Mouse (Mus musculus) limb, embryonic 13.5 days (tissue): ENCODE data around the gene Sdf2. TPM values are rescaled to one million over a fixed set of nuclear protein-coding genes. Genes with fewer than 3 reads are reported as not detected.
A peak's percentile ranks its signal among the peaks of the same experiment; 100 is the strongest.

Source experiments
- ATAC-seq: fragments of 200-750 bp; cut with Nextera tagmentation; 2 replicates; pipeline ENCODE4 v1.8.0; 2017; ENCODE audit warnings: low read depth, moderate number of reproducible peaks, moderate TSS enrichment; ENCODE audit not compliant: low FRiP score
- H3K27ac ChIP-seq: fragments of 300-500 bp; sonication (generic); 2 replicates; pipeline ENCODE4 v1.5.1; 2015; ENCODE audit warnings: inconsistent platforms, mild to moderate bottlenecking, moderate library complexity
- H3K27me3 ChIP-seq: fragments of 300-500 bp; sonication (generic); 2 replicates; pipeline ENCODE4 v1.6.1; 2015; ENCODE audit warnings: mild to moderate bottlenecking, inconsistent platforms
- H3K36me3 ChIP-seq: fragments of 300-500 bp; sonication (generic); 2 replicates; pipeline ENCODE4 v1.6.1; 2015; ENCODE audit warnings: inconsistent platforms, mild to moderate bottlenecking, moderate library complexity
- H3K4me1 ChIP-seq: fragments of 300-500 bp; sonication (generic); 2 replicates; pipeline ENCODE4 v1.6.1; 2015; ENCODE audit warnings: inconsistent platforms
- H3K4me2 ChIP-seq: fragments of 300-500 bp; sonication (generic); replicated peaks from 2 replicates; pipeline ENCODE4 v1.6.1; 2015; ENCODE audit warnings: inconsistent platforms, mild to moderate bottlenecking, moderate library complexity
- H3K4me3 ChIP-seq: fragments of 300-500 bp; sonication (generic); 2 replicates; pipeline ENCODE4 v1.5.1; 2015; ENCODE audit warnings: moderate library complexity, mild to moderate bottlenecking, inconsistent platforms
- H3K9ac ChIP-seq: fragments of 300-500 bp; sonication (generic); 2 replicates; pipeline ENCODE4 v1.6.1; 2015; ENCODE audit warnings: mild to moderate bottlenecking, inconsistent platforms
- H3K9me3 ChIP-seq: fragments of 300-500 bp; sonication (generic); 2 replicates; pipeline ENCODE4 v1.6.1; 2016; ENCODE audit warnings: inconsistent platforms
- WGBS: fragments of 180-500 bp; shearing (Covaris S2); methylation state at CpG from one replicate; pipeline ENCODE4 v1.1.7; 2015; 5-methylcytosine and 5-hydroxymethylcytosine counted together
- polyA plus RNA-seq: library from polyadenylated mRNA; unstranded; fragments of >200 nt; fragmentation: Nextera tagmentation; extraction: Ambion mirVana; gene quantifications from 2 replicates; pipeline ENCODE4 v1.2.1, GENCODE M21; 2015

The Sdf2 gene
- polyA plus RNA-seq, 1 experiment from 2014 or later, result 78.9 TPM

- H3K4me3 ChIP-seq, result no peak overlapping the region
- H3K27me3 ChIP-seq, result no peaks in the 10 kb centered on the region
- H3K9ac ChIP-seq, result no peak overlapping the region
- 87% methylated on average over 9 of the region's 9 CpGs for WGBS
- no peaks in the 10 kb centered on the region for H3K9me3 ChIP-seq
- H3K27ac ChIP-seq, result no peak overlapping the region
- H3K4me2 ChIP-seq, result no peak overlapping the region
- no peak for ATAC-seq
- H3K36me3 ChIP-seq, result peaks cover 41% of the 10 kb centered on the region
- H3K4me1 ChIP-seq, result peaks cover 11% of the 10 kb centered on the region
Measured at GRCm38 (mm10) chr11:78240193-78240857, 5.2 kb upstream of the Sdf2 start.

GRCm38 (mm10) chr11:78245261-78245626 lies 302 bp upstream of the Sdf2 start:
- Histone ChIP-seq H3K4me1 (peaks cover 32% of the 10 kb centered on the region), H3K36me3 (peaks cover 15% of the 10 kb centered on the region), H3K9me3 (no peaks in the 10 kb centered on the region), H3K4me3 (peak overlapping the region; percentile 98), H3K4me2 (peak overlapping the region; percentile 71), H3K27ac (peak overlapping the region; percentile 86; the same call in 1 of the 2 replicates), H3K9ac (peak overlapping the region; percentile 93), H3K27me3 (no peaks in the 10 kb centered on the region)
- under 1% methylated on average over 19 of the region's 19 CpGs for WGBS
- no peak for ATAC-seq

DNA sequence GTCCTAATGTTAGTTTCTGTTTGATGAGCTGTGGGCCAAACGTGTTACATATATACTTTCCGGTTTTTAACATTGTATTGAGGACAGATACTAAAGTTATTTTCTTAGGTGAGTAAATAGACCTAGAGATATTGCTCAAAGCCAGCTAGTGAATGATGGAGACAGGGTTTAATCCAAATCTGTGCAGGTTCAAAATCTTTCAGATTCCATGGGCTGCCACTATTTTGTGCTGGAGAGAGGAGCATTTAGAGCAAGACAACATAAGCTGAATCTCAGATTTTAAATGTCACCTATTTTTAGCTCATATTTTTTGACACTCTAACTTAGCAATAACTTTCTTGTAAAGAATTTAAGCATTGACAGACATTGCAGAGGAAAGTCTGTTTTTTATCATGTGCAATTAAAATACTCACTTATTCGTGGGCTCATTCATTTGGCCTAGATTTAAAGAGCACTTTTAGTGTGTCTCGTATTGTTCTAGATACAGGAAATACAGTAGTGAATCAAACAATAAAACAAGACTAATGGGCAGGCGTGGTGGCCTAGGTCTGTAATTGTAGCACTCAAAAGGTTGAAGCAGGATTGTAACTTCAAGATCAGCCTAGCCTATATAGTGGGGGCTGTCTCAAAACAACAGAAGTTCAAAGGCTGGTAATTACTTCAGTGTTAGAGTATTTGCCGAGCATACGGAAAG lies 919 bp downstream of the Sdf2 start:
- 34% methylated on average over 7 of the region's 7 CpGs for WGBS
- no peak overlapping the region; the same call in 1 of the 2 replicates for H3K27ac ChIP-seq
- no peak for ATAC-seq

GRCm38 (mm10) chr11:78247012-78247348 lies 1.4 kb downstream of the Sdf2 start:
- peaks cover 32% of the 10 kb centered on the region for H3K4me1 ChIP-seq
- H3K9ac ChIP-seq, result 0 out of 2 replicates have a peak overlapping the region, but pooled peaks have one; percentile 93
- WGBS, result 58% methylated on average over 3 of the region's 3 CpGs
- no peak overlapping the region for H3K27ac ChIP-seq
- peak overlapping the region; percentile 98 for H3K4me3 ChIP-seq
- peak overlapping the region; percentile 71 for H3K4me2 ChIP-seq
- H3K9me3 ChIP-seq, result no peaks in the 10 kb centered on the region
- peaks cover 19% of the 10 kb centered on the region for H3K36me3 ChIP-seq
- ATAC-seq, result no peak
- no peaks in the 10 kb centered on the region for H3K27me3 ChIP-seq

More for the DNA sequence above, 919 bp downstream of the Sdf2 start:
- H3K4me1 ChIP-seq, result peaks cover 32% of the 10 kb centered on the region
- peak overlapping the region; percentile 71 for H3K4me2 ChIP-seq
- H3K4me3 ChIP-seq, result peak overlapping the region; percentile 98
- no peaks in the 10 kb centered on the region for H3K27me3 ChIP-seq
- H3K9me3 ChIP-seq, result no peaks in the 10 kb centered on the region
- peak overlapping the region; percentile 93; the same call in 1 of the 2 replicates for H3K9ac ChIP-seq
- H3K36me3 ChIP-seq, result peaks cover 15% of the 10 kb centered on the region

DNA sequence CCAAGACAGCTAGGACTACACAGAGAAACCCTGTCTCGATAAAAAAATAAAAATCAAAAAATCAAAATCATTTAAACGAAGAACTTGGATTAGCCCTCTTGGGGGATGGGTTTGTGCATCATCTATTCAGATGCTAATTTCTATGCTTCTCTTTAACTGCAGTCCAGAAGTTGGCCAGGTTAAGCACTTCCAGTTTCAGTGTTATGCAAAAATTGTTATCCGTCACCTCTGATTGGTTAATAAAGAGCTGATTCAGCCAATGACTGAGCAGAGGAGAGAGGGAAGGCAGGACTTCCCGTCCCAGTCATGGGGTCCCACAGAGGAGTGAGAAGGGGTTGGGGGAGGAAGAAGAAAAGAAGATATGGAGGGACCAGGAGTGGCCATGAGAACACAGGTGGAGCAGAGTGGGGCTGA lies 2.2 kb downstream of the Sdf2 start:
- Histone ChIP-seq H3K4me2 (peak overlapping the region; percentile 71; the same call in 1 of the 2 replicates), H3K9me3 (no peaks in the 10 kb centered on the region), H3K27ac (no peak overlapping the region), H3K4me1 (peaks cover 32% of the 10 kb centered on the region), H3K4me3 (no peak overlapping the region), H3K27me3 (no peaks in the 10 kb centered on the region), H3K9ac (no peak overlapping the region), H3K36me3 (peaks cover 20% of the 10 kb centered on the region)
- no peak for ATAC-seq
- WGBS, result 69% methylated on average over 4 of the region's 4 CpGs

DNA sequence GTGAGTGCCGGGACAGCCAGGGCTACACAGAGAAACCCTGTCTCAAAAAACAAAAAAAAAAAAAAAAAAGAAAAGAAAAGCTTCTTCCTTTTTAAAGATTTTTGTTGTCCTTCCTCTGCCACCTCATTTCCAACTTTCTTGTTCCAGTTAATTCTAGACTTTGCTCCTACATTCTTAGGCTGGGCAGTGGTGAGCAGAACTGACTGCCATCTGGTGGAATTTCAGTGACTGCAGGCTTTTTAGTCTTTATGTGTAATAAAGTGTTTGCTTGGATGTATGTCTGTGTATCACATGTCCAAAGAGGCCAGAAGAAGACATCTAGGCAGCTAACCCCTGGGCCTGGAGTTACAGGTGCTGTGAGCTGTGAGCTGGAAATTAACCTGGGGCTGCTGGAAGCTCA lies 11.1 kb downstream of the Sdf2 start:
- WGBS, result 89% methylated on average over 1 of the region's 1 CpGs
- peaks cover 31% of the 10 kb centered on the region for H3K36me3 ChIP-seq
- no peaks in the 10 kb centered on the region for H3K9me3 ChIP-seq
- no peak overlapping the region for H3K4me2 ChIP-seq
- no peaks in the 10 kb centered on the region for H3K4me1 ChIP-seq
- ATAC-seq, result no peak
- no peak overlapping the region for H3K9ac ChIP-seq
- no peak overlapping the region for H3K27ac ChIP-seq
- H3K4me3 ChIP-seq, result no peak overlapping the region
- peaks cover 15% of the 10 kb centered on the region for H3K27me3 ChIP-seq

- H3K4me2 ChIP-seq, result peak overlapping the region; percentile 81
- H3K4me1 ChIP-seq, result peaks cover 11% of the 10 kb centered on the region
- H3K36me3 ChIP-seq, result peaks cover 30% of the 10 kb centered on the region
- 97% methylated on average over 2 of the region's 2 CpGs for WGBS
- H3K4me3 ChIP-seq, result peak overlapping the region; percentile 83
- H3K9ac ChIP-seq, result no peak overlapping the region; the same call in 1 of the 2 replicates
- ATAC-seq, result no peak
- peaks cover 15% of the 10 kb centered on the region for H3K27me3 ChIP-seq
- H3K9me3 ChIP-seq, result no peaks in the 10 kb centered on the region
- H3K27ac ChIP-seq, result no peak overlapping the region
Measured at GRCm38 (mm10) chr11:78260489-78261258, 15.1 kb downstream of the Sdf2 start.

DNA sequence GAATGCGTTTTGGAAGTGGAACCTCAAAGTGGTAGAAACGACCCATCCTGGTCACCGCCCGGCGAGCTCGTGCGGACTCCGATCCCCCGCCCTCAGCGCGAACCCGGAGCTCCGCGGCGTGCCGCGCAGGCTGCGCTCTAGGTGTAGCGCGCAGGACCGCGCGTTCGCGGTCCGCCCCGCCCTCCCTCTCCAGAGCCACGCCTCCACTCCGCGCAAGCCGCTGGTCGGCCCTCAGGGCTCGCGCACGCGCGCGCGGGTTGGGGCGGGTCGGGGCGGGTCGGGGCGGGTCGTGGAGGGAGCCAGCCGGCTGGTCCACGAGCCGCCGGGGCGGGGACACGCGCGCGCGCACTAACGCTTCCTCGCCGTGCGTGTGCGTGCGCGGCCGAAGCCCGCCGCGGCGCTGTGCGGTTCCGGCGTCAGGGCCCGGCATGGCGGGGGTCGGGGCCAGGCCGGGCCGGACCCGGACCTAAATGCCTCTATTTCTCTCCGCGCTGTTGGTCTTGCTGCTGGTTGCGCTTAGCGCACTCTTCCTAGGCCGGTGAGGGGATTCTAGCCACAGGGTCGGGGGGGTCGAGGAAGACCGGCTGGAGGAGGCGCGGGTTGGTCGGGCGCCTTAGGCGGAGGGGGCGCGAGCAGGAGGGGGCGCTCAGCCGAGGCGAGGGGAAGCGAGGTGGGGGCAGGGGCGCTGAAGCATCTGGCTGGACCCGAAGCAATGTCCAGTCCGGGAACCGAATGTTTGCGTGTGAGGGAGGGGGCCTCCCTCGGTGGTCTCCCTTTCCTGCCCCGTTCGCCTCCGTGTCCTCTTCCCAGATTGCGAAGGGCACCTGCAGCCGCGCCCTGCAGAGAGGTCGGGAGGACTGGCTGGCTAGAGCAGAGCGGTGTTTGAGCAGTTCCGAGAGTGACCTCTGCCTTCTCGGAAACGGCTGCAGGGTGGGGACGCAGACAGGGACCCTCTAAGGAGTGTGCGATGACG lies 16.1 kb downstream of the Sdf2 start, which contains the start of gene 2610507B11Rik:
Gene 2610507B11Rik, plus strand, starts transcription at position 373 of the 973 bp plus-strand sequence.
- Histone ChIP-seq H3K36me3 (peaks cover 33% of the 10 kb centered on the region), H3K4me1 (peaks cover 11% of the 10 kb centered on the region), H3K27ac (peak within 1 kb of the TSS; percentile 63), H3K9ac (peak within 1 kb of the TSS; percentile 87), H3K27me3 (peaks cover 15% of the 10 kb centered on the region), H3K4me2 (peak within 1 kb of the TSS; percentile 81), H3K9me3 (no peaks in the 10 kb centered on the region), H3K4me3 (peak within 1 kb of the TSS; percentile 83)
- WGBS, result under 1% methylated on average over 107 of the region's 115 CpGs
- ATAC-seq, result peak; percentile 96

GRCm38 (mm10) chr11:78262550-78262949 lies 17.0 kb downstream of the Sdf2 start:
- WGBS, result 3% methylated on average over 8 of the region's 8 CpGs
- ATAC-seq, result no peak
- H3K27ac ChIP-seq, result no peak overlapping the region; the same call in 1 of the 2 replicates
- H3K4me2 ChIP-seq, result peak overlapping the region; percentile 81
- no peaks in the 10 kb centered on the region for H3K9me3 ChIP-seq
- peaks cover 15% of the 10 kb centered on the region for H3K27me3 ChIP-seq
- H3K4me3 ChIP-seq, result peak overlapping the region; percentile 83
- H3K9ac ChIP-seq, result peak overlapping the region; percentile 87
- peaks cover 11% of the 10 kb centered on the region for H3K4me1 ChIP-seq
- peaks cover 42% of the 10 kb centered on the region for H3K36me3 ChIP-seq

DNA sequence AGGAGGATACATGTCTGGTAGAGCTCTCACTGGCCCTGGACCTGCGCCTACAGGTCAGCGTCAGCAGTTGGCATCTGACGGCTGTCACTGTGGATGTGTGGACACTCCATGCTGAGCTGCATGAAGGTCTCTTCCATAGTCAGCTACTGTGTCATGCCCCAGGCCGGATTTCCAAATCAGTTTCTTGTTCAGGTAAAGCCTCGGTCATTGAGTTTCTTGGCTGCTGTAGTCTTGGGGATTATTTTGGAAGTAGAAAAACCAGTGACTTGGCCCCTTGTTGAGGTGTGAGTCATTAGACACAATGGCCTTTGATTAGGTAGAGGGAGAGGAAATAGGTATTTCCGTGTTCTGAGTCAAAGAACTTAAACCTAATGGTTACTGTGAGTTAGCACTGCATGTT lies 20.0 kb downstream of the Sdf2 start:
- Histone ChIP-seq H3K9ac (no peak overlapping the region), H3K4me3 (no peak overlapping the region), H3K27me3 (peaks cover 2% of the 10 kb centered on the region; the same call in 1 of the 2 replicates), H3K36me3 (peaks cover 69% of the 10 kb centered on the region), H3K27ac (no peak overlapping the region), H3K4me1 (peaks cover 11% of the 10 kb centered on the region), H3K4me2 (no peak overlapping the region), H3K9me3 (no peaks in the 10 kb centered on the region)
- WGBS, result 91% methylated on average over 6 of the region's 6 CpGs
- ATAC-seq, result no peak

DNA sequence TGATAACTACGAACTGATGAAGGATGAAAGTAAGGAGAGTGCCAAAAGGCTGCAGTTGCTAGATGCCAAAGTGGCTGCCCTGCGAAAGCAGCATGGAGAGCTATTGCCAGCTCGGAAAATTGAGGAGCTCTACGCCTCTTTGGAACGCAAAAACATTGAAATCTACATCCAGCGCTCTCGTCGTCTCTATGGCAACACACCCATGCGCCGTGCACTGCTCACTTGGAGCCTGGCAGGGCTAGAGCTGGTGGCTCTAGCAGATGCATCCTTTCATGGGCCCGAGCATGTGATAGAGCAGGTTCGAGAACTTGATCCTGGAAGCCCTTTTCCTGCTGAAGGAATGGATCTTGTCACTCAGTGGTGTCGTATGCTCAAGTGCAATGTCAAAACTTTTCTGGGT lies 26.4 kb downstream of the Sdf2 start:
- 91% methylated on average over 13 of the region's 13 CpGs for WGBS
- H3K4me2 ChIP-seq, result no peak overlapping the region
- H3K27me3 ChIP-seq, result no peaks in the 10 kb centered on the region
- H3K4me1 ChIP-seq, result no peaks in the 10 kb centered on the region
- H3K27ac ChIP-seq, result no peak overlapping the region
- H3K36me3 ChIP-seq, result peaks cover 96% of the 10 kb centered on the region
- H3K9me3 ChIP-seq, result no peaks in the 10 kb centered on the region
- ATAC-seq, result no peak
- H3K9ac ChIP-seq, result no peak overlapping the region
- H3K4me3 ChIP-seq, result no peak overlapping the region
